Mouse (Mus musculus): ENCODE data around the gene Pgm2l1. TPM values are rescaled to one million over a fixed set of nuclear protein-coding genes. Genes with fewer than 3 reads are reported as not detected.
A peak's percentile ranks its signal among the peaks of the same experiment; 100 is the strongest.

Pgm2l1 gene
- polyA plus RNA-seq, 2 experiments, result 3.2 to 5.1 TPM

- no peak for TF ChIP-seq POLR2A (IDR thresholded peaks at IDR 0.05; ENCODE audit: borderline replicate concordance, extremely low read depth, insufficient read depth, insufficient read length)
- H3K36me3 ChIP-seq (ENCODE audit: control insufficient read depth, insufficient read depth, low read length), result peaks cover 45% of the 10 kb centered on the region
Observed at GRCm38 (mm10) chr7:100316924-100317323, 89.7 kb downstream of the Pgm2l1 start.

GRCm38 (mm10) chr7:100317534-100317933 lies 90.3 kb downstream of the Pgm2l1 start:
- Histone ChIP-seq H3K27ac (replicated peaks; ENCODE audit: low read depth, low read length) (no peak overlapping the region), H3K9ac (ENCODE audit: low read depth, low read length, severe bottlenecking) (no peak overlapping the region), H3K9me3 (ENCODE audit: control insufficient read depth, low read length) (no peaks in the 10 kb centered on the region), H3K4me1 (ENCODE audit: control insufficient read depth, insufficient read depth, low read length) (no peaks in the 10 kb centered on the region), H3K27me3 (ENCODE audit: control insufficient read depth, insufficient read depth, low read length) (no peaks in the 10 kb centered on the region), H3K36me3 (ENCODE audit: control insufficient read depth, insufficient read depth, low read length) (peaks cover 45% of the 10 kb centered on the region), H3K4me2 (replicated peaks; ENCODE audit: low read depth, low read length, severe bottlenecking) (no peak overlapping the region), H3K4me3 (replicated peaks; ENCODE audit: low read length) (no peak overlapping the region)
- no peak for TF ChIP-seq POLR2A (IDR thresholded peaks at IDR 0.05; ENCODE audit: borderline replicate concordance, extremely low read depth, insufficient read depth, insufficient read length)
- DNase-seq (ENCODE audit: low spot score) (no peak), ATAC-seq (ENCODE audit: low FRiP score, low read depth) (no peak)
- WGBS, result 96% methylated on average over 5 of the region's 5 CpGs

More at GRCm38 (mm10) chr7:100316924-100317323, 89.7 kb downstream of the Pgm2l1 start:
- WGBS, result 92% methylated on average over 8 of the region's 8 CpGs
- no peaks in the 10 kb centered on the region for H3K4me1 ChIP-seq (ENCODE audit: control insufficient read depth, insufficient read depth, low read length)
- H3K9me3 ChIP-seq (ENCODE audit: control insufficient read depth, low read length), result no peaks in the 10 kb centered on the region
- H3K9ac ChIP-seq (ENCODE audit: low read depth, low read length, severe bottlenecking), result no peak overlapping the region
- DNase-seq (ENCODE audit: low spot score) (no peak), ATAC-seq (ENCODE audit: low FRiP score, low read depth) (no peak)
- H3K4me3 ChIP-seq (replicated peaks; ENCODE audit: low read length), result no peak overlapping the region
- no peaks in the 10 kb centered on the region for H3K27me3 ChIP-seq (ENCODE audit: control insufficient read depth, insufficient read depth, low read length)
- H3K4me2 ChIP-seq (replicated peaks; ENCODE audit: low read depth, low read length, severe bottlenecking), result no peak overlapping the region
- H3K27ac ChIP-seq (replicated peaks; ENCODE audit: low read depth, low read length), result no peak overlapping the region

- 89% methylated on average over 3 of the region's 3 CpGs for WGBS
- DNase-seq (ENCODE audit: low spot score), result no peak
- ATAC-seq (ENCODE audit: low FRiP score, low read depth), result no peak
- Histone ChIP-seq H3K4me1 (ENCODE audit: control insufficient read depth, insufficient read depth, low read length) (no peaks in the 10 kb centered on the region), H3K27ac (replicated peaks; ENCODE audit: low read depth, low read length) (no peak overlapping the region), H3K4me2 (replicated peaks; ENCODE audit: low read depth, low read length, severe bottlenecking) (no peak overlapping the region), H3K9me3 (ENCODE audit: control insufficient read depth, low read length) (no peaks in the 10 kb centered on the region), H3K4me3 (replicated peaks; ENCODE audit: low read length) (no peak overlapping the region), H3K27me3 (ENCODE audit: control insufficient read depth, insufficient read depth, low read length) (no peaks in the 10 kb centered on the region), H3K9ac (ENCODE audit: low read depth, low read length, severe bottlenecking) (no peak overlapping the region), H3K36me3 (ENCODE audit: control insufficient read depth, insufficient read depth, low read length) (peaks cover 40% of the 10 kb centered on the region)
- TF ChIP-seq POLR2A (IDR thresholded peaks at IDR 0.05; ENCODE audit: borderline replicate concordance, extremely low read depth, insufficient read depth, insufficient read length), result no peak
Observed at GRCm38 (mm10) chr7:100323721-100324120, 96.5 kb downstream of the Pgm2l1 start.

- no peak for TF ChIP-seq POLR2A (IDR thresholded peaks at IDR 0.05; ENCODE audit: borderline replicate concordance, extremely low read depth, insufficient read depth, insufficient read length)
- no peaks in the 10 kb centered on the region for H3K4me1 ChIP-seq (ENCODE audit: control insufficient read depth, insufficient read depth, low read length)
- H3K4me2 ChIP-seq (replicated peaks; ENCODE audit: low read depth, low read length, severe bottlenecking), result no peak overlapping the region
- WGBS, result 74% methylated on average over 6 of the region's 6 CpGs
- H3K4me3 ChIP-seq (replicated peaks; ENCODE audit: low read length), result no peak overlapping the region
- H3K36me3 ChIP-seq (ENCODE audit: control insufficient read depth, insufficient read depth, low read length), result peaks cover 44% of the 10 kb centered on the region
- H3K27me3 ChIP-seq (ENCODE audit: control insufficient read depth, insufficient read depth, low read length), result no peaks in the 10 kb centered on the region
- no peak overlapping the region for H3K9ac ChIP-seq (ENCODE audit: low read depth, low read length, severe bottlenecking)
- no peak overlapping the region for H3K27ac ChIP-seq (replicated peaks; ENCODE audit: low read depth, low read length)
- no peaks in the 10 kb centered on the region for H3K9me3 ChIP-seq (ENCODE audit: control insufficient read depth, low read length)
- DNase-seq (ENCODE audit: low spot score) (peak; percentile 30), ATAC-seq (ENCODE audit: low FRiP score, low read depth) (no peak)
Observed at GRCm38 (mm10) chr7:100325482-100325881, 98.3 kb downstream of the Pgm2l1 start.

GRCm38 (mm10) chr7:100327514-100327913 lies 100.3 kb downstream of the Pgm2l1 start:
- no peak for TF ChIP-seq POLR2A (IDR thresholded peaks at IDR 0.05; ENCODE audit: borderline replicate concordance, extremely low read depth, insufficient read depth, insufficient read length)
- H3K27me3 ChIP-seq (ENCODE audit: control insufficient read depth, insufficient read depth, low read length), result no peaks in the 10 kb centered on the region
- peaks cover 61% of the 10 kb centered on the region for H3K36me3 ChIP-seq (ENCODE audit: control insufficient read depth, insufficient read depth, low read length)
- no peak overlapping the region for H3K4me2 ChIP-seq (replicated peaks; ENCODE audit: low read depth, low read length, severe bottlenecking)
- no peak overlapping the region for H3K4me3 ChIP-seq (replicated peaks; ENCODE audit: low read length)
- DNase-seq (ENCODE audit: low spot score), result no peak
- H3K4me1 ChIP-seq (ENCODE audit: control insufficient read depth, insufficient read depth, low read length), result no peaks in the 10 kb centered on the region
- H3K9ac ChIP-seq (ENCODE audit: low read depth, low read length, severe bottlenecking), result no peak overlapping the region
- no peak overlapping the region for H3K27ac ChIP-seq (replicated peaks; ENCODE audit: low read depth, low read length)
- 86% methylated on average over 7 of the region's 7 CpGs for WGBS
- no peak for ATAC-seq (ENCODE audit: low FRiP score, low read depth)
- no peaks in the 10 kb centered on the region for H3K9me3 ChIP-seq (ENCODE audit: control insufficient read depth, low read length)

Other genes starting within 250 kb of the Pgm2l1 start
- gene Rnf169, start 246.9 kb upstream of the Pgm2l1 start, polyA plus RNA-seq (2012; rRNA removed), result 9.7 and 10.5 TPM in 2 replicates
- 7.3 and 9.6 TPM in 2 replicates for gene Rnf169, start 246.9 kb upstream of the Pgm2l1 start, polyA plus RNA-seq (2014; fragmentation: Nextera tagmentation; extraction: Ambion mirVana)
- gene Chrdl2, start 221.2 kb upstream of the Pgm2l1 start, polyA plus RNA-seq (2012; rRNA removed), result 4.0 and 4.6 TPM in 2 replicates
- 2.1 and 2.6 TPM in 2 replicates for gene Chrdl2, start 221.2 kb upstream of the Pgm2l1 start, polyA plus RNA-seq (2014; fragmentation: Nextera tagmentation; extraction: Ambion mirVana)
- gene Pold3, start 105.8 kb upstream of the Pgm2l1 start, polyA plus RNA-seq (2012; rRNA removed), result 40.3 and 51.0 TPM in 2 replicates
- gene Pold3, start 105.8 kb upstream of the Pgm2l1 start, polyA plus RNA-seq (2014; fragmentation: Nextera tagmentation; extraction: Ambion mirVana), result 53.5 and 55.6 TPM in 2 replicates
- 16.3 and 18.3 TPM in 2 replicates for gene Lipt2, start 68.1 kb upstream of the Pgm2l1 start, polyA plus RNA-seq (2012; rRNA removed)
- gene Lipt2, start 68.1 kb upstream of the Pgm2l1 start, polyA plus RNA-seq (2014; fragmentation: Nextera tagmentation; extraction: Ambion mirVana), result 23.6 and 25.5 TPM in 2 replicates
- 17.3 and 21.8 TPM in 2 replicates for gene Kcne3, start 50.9 kb upstream of the Pgm2l1 start, polyA plus RNA-seq (2012; rRNA removed)
- 8.7 and 10.7 TPM in 2 replicates for gene Kcne3, start 50.9 kb upstream of the Pgm2l1 start, polyA plus RNA-seq (2014; fragmentation: Nextera tagmentation; extraction: Ambion mirVana)
- gene P4ha3, start 58.1 kb downstream of the Pgm2l1 start, polyA plus RNA-seq (2012; rRNA removed), result 48.7 and 66.0 TPM in 2 replicates
- 28.1 and 30.7 TPM in 2 replicates for gene P4ha3, start 58.1 kb downstream of the Pgm2l1 start, polyA plus RNA-seq (2014; fragmentation: Nextera tagmentation; extraction: Ambion mirVana)
- gene C2cd3, start 144.8 kb downstream of the Pgm2l1 start, polyA plus RNA-seq (2012; rRNA removed), result 29.3 and 35.7 TPM in 2 replicates
- gene C2cd3, start 144.8 kb downstream of the Pgm2l1 start, polyA plus RNA-seq (2014; fragmentation: Nextera tagmentation; extraction: Ambion mirVana), result 23.5 and 29.0 TPM in 2 replicates
- gene Ppme1, start 144.9 kb downstream of the Pgm2l1 start, polyA plus RNA-seq (2012; rRNA removed), result 68.8 and 97.2 TPM in 2 replicates
- 44.0 and 50.0 TPM in 2 replicates for gene Ppme1, start 144.9 kb downstream of the Pgm2l1 start, polyA plus RNA-seq (2014; fragmentation: Nextera tagmentation; extraction: Ambion mirVana)
- 0.10 TPM in 2 replicates for gene Ucp3, start 245.6 kb downstream of the Pgm2l1 start, polyA plus RNA-seq (2012; rRNA removed)
- gene Ucp3, start 245.6 kb downstream of the Pgm2l1 start, polyA plus RNA-seq (2014; fragmentation: Nextera tagmentation; extraction: Ambion mirVana), result 0.07 and 0.15 TPM in 2 replicates